13 mouse cellular contexts compared by ENCODE assay signal in the genomic region with DNA sequence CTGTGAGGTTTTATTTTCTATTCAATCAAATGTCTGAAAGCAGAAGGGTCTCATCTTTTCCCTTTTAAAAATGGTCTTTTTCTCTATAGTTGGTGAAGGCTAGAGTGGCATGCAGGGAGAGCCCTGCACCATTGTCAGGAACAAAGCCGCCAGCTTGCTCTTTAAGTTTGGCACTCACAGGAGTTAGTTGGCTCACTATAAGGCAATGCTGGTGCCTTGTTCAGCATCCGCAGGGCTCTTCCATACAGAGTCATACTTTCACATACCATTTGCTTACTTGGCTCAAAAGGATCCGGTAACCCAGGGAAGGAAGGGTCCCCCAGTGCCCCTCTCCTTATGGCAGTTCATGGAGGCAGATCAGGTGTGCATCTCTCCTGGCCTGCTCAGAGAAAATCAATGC.
"Had no signal": no experiment of that assay in that cellular context is flagged by ENCODE, and none has a peak within 500 bp of the region (broad histone marks: within the 10 kb centered on the region; RNA-seq: fewer than 3 reads in every experiment).

No protein-coding gene starts in this region.

- H3K4me1 ChIP-seq: limb, embryonic 15.5 days had no signal

- DNase-seq: kidney, adult 9 months; kidney, postnatal 36 days; retina, postnatal 1 day; right cerebral cortex, postnatal 4 days; spleen, adult 18-20 months; thymus, postnatal 36 days had no signal

- H3K9ac ChIP-seq: limb, embryonic 15.5 days; liver, embryonic 12.5 days; lung, embryonic 14.5 days; midbrain, embryonic 15.5 days; neural tube, embryonic 13.5 days had no signal

- H3K36me3 ChIP-seq: liver, embryonic 12.5 days; midbrain, embryonic 15.5 days had no signal

- H3K4me2 ChIP-seq: limb, embryonic 15.5 days; liver, embryonic 12.5 days; lung, embryonic 14.5 days; midbrain, embryonic 11.5 days; midbrain, embryonic 15.5 days; neural tube, embryonic 13.5 days had no signal

- H3K4me3 ChIP-seq: limb, embryonic 15.5 days; liver, embryonic 12.5 days; midbrain, embryonic 15.5 days; neural tube, embryonic 13.5 days had no signal

- H3K27ac ChIP-seq: kidney, postnatal 0 days; limb, embryonic 15.5 days; liver, embryonic 12.5 days; midbrain, embryonic 15.5 days; neural tube, embryonic 13.5 days had no signal

- ATAC-seq: liver, embryonic 12.5 days; midbrain, embryonic 15.5 days had no signal

- H3K27me3 ChIP-seq: limb, embryonic 15.5 days; liver, embryonic 12.5 days; midbrain, embryonic 15.5 days; neural tube, embryonic 13.5 days had no signal

- H3K9me3 ChIP-seq: limb, embryonic 15.5 days; liver, embryonic 12.5 days; midbrain, embryonic 15.5 days; neural tube, embryonic 13.5 days had no signal
